Mouse (Mus musculus): ENCODE measurements around the gene Ros1. TPM values are rescaled to one million over a fixed set of nuclear protein-coding genes. Genes with fewer than 3 reads are reported as not detected.

The Ros1 gene
- total and polyA plus RNA-seq, 2 experiments: not detected

GRCm38 (mm10) chr10:52216797-52217563 lies 21.9 kb upstream of the Ros1 start:
- Histone ChIP-seq H3K4me3 (ENCODE audit: insufficient read depth, low read depth, low read length) (no peak overlapping the region), H3K36me3 (ENCODE audit: control insufficient read depth, insufficient read depth, low read length) (no peaks in the 10 kb centered on the region), H3K27ac (replicated peaks; ENCODE audit: insufficient read depth, low read depth, low read length) (no peak overlapping the region), H3K79me2 (ENCODE audit: control insufficient read depth, insufficient read depth, low read length) (no peaks in the 10 kb centered on the region), H3K4me1 (ENCODE audit: control insufficient read depth, insufficient read depth, low read length) (no peaks in the 10 kb centered on the region), H3K9ac (ENCODE audit: low read depth, low read length) (no peak overlapping the region), H3K27me3 (ENCODE audit: control insufficient read depth, insufficient read depth, low read length) (no peaks in the 10 kb centered on the region)
- WGBS: 26% methylated on average over 7 of the region's 7 CpGs
- peak; percentile 52 for DNase-seq (ENCODE audit: extremely low read depth, low read depth, low spot score)
- TF ChIP-seq POLR2A (IDR thresholded peaks at IDR 0.05; ENCODE audit: extremely low read depth, insufficient read depth, low read length) (no peak), CTCF (IDR thresholded peaks at IDR 0.05; ENCODE audit: low read depth, low read length) (peak; percentile 96)

- H3K9ac ChIP-seq (ENCODE audit: low read depth, low read length): no peak overlapping the region
- no peaks in the 10 kb centered on the region for H3K4me1 ChIP-seq (ENCODE audit: control insufficient read depth, insufficient read depth, low read length)
- no peak for DNase-seq (ENCODE audit: extremely low read depth, low read depth, low spot score)
- TF ChIP-seq POLR2A (IDR thresholded peaks at IDR 0.05; ENCODE audit: extremely low read depth, insufficient read depth, low read length) (no peak), CTCF (IDR thresholded peaks at IDR 0.05; ENCODE audit: low read depth, low read length) (no peak)
- no peaks in the 10 kb centered on the region for H3K27me3 ChIP-seq (ENCODE audit: control insufficient read depth, insufficient read depth, low read length)
- H3K4me3 ChIP-seq (ENCODE audit: insufficient read depth, low read depth, low read length): no peak overlapping the region
- WGBS: 36% methylated on average over 2 of the region's 2 CpGs
- H3K27ac ChIP-seq (replicated peaks; ENCODE audit: insufficient read depth, low read depth, low read length): no peak overlapping the region
- no peaks in the 10 kb centered on the region for H3K79me2 ChIP-seq (ENCODE audit: control insufficient read depth, insufficient read depth, low read length)
- no peaks in the 10 kb centered on the region for H3K36me3 ChIP-seq (ENCODE audit: control insufficient read depth, insufficient read depth, low read length)
Observed at GRCm38 (mm10) chr10:52215267-52215818, 20.3 kb upstream of the Ros1 start.

- WGBS: 76% methylated on average over 2 of the region's 2 CpGs
- DNase-seq (ENCODE audit: extremely low read depth, low read depth, low spot score): no peak
- TF ChIP-seq POLR2A (IDR thresholded peaks at IDR 0.05; ENCODE audit: extremely low read depth, insufficient read depth, low read length) (no peak), CTCF (IDR thresholded peaks at IDR 0.05; ENCODE audit: low read depth, low read length) (no peak)
- no peak overlapping the region for H3K27ac ChIP-seq (replicated peaks; ENCODE audit: insufficient read depth, low read depth, low read length)
- no peaks in the 10 kb centered on the region for H3K79me2 ChIP-seq (ENCODE audit: control insufficient read depth, insufficient read depth, low read length)
- no peaks in the 10 kb centered on the region for H3K36me3 ChIP-seq (ENCODE audit: control insufficient read depth, insufficient read depth, low read length)
- no peaks in the 10 kb centered on the region for H3K27me3 ChIP-seq (ENCODE audit: control insufficient read depth, insufficient read depth, low read length)
- no peak overlapping the region for H3K9ac ChIP-seq (ENCODE audit: low read depth, low read length)
- no peak overlapping the region for H3K4me3 ChIP-seq (ENCODE audit: insufficient read depth, low read depth, low read length)
- H3K4me1 ChIP-seq (ENCODE audit: control insufficient read depth, insufficient read depth, low read length): no peaks in the 10 kb centered on the region
Observed at GRCm38 (mm10) chr10:52204006-52204405, 9.0 kb upstream of the Ros1 start.

GRCm38 (mm10) chr10:52185900-52186299 lies 9.1 kb downstream of the Ros1 start:
- H3K36me3 ChIP-seq (ENCODE audit: control insufficient read depth, insufficient read depth, low read length): no peaks in the 10 kb centered on the region
- H3K79me2 ChIP-seq (ENCODE audit: control insufficient read depth, insufficient read depth, low read length): no peaks in the 10 kb centered on the region
- H3K27ac ChIP-seq (replicated peaks; ENCODE audit: insufficient read depth, low read depth, low read length): no peak overlapping the region
- no peaks in the 10 kb centered on the region for H3K4me1 ChIP-seq (ENCODE audit: control insufficient read depth, insufficient read depth, low read length)
- DNase-seq (ENCODE audit: extremely low read depth, low read depth, low spot score): no peak
- H3K4me3 ChIP-seq (ENCODE audit: insufficient read depth, low read depth, low read length): no peak overlapping the region
- no peaks in the 10 kb centered on the region for H3K27me3 ChIP-seq (ENCODE audit: control insufficient read depth, insufficient read depth, low read length)
- TF ChIP-seq CTCF (IDR thresholded peaks at IDR 0.05; ENCODE audit: low read depth, low read length) (no peak), POLR2A (IDR thresholded peaks at IDR 0.05; ENCODE audit: extremely low read depth, insufficient read depth, low read length) (no peak)
- WGBS: 73% methylated on average over 4 of the region's 4 CpGs
- no peak overlapping the region for H3K9ac ChIP-seq (ENCODE audit: low read depth, low read length)

GRCm38 (mm10) chr10:52182878-52183277 lies 12.2 kb downstream of the Ros1 start:
- TF ChIP-seq POLR2A (IDR thresholded peaks at IDR 0.05; ENCODE audit: extremely low read depth, insufficient read depth, low read length) (no peak), CTCF (IDR thresholded peaks at IDR 0.05; ENCODE audit: low read depth, low read length) (no peak; the same call in 1 of the 2 replicates)
- H3K27ac ChIP-seq (replicated peaks; ENCODE audit: insufficient read depth, low read depth, low read length): no peak overlapping the region
- DNase-seq (ENCODE audit: extremely low read depth, low read depth, low spot score): no peak
- no peaks in the 10 kb centered on the region for H3K4me1 ChIP-seq (ENCODE audit: control insufficient read depth, insufficient read depth, low read length)
- H3K36me3 ChIP-seq (ENCODE audit: control insufficient read depth, insufficient read depth, low read length): no peaks in the 10 kb centered on the region
- whole genome bisulfite sequencing: 81% methylated on average over 3 of the region's 3 CpGs
- H3K79me2 ChIP-seq (ENCODE audit: control insufficient read depth, insufficient read depth, low read length): no peaks in the 10 kb centered on the region
- H3K9ac ChIP-seq (ENCODE audit: low read depth, low read length): no peak overlapping the region
- H3K4me3 ChIP-seq (ENCODE audit: insufficient read depth, low read depth, low read length): no peak overlapping the region
- no peaks in the 10 kb centered on the region for H3K27me3 ChIP-seq (ENCODE audit: control insufficient read depth, insufficient read depth, low read length)

- no peak overlapping the region for H3K4me3 ChIP-seq (ENCODE audit: insufficient read depth, low read depth, low read length)
- H3K9ac ChIP-seq (ENCODE audit: low read depth, low read length): no peak overlapping the region
- WGBS: 21% methylated on average over 4 of the region's 4 CpGs
- TF ChIP-seq POLR2A (IDR thresholded peaks at IDR 0.05; ENCODE audit: extremely low read depth, insufficient read depth, low read length): no peak
- TF ChIP-seq CTCF (IDR thresholded peaks at IDR 0.05; ENCODE audit: low read depth, low read length): no peak
- no peaks in the 10 kb centered on the region for H3K79me2 ChIP-seq (ENCODE audit: control insufficient read depth, insufficient read depth, low read length)
- no peaks in the 10 kb centered on the region; the same call in 1 of the 2 replicates for H3K4me1 ChIP-seq (ENCODE audit: control insufficient read depth, insufficient read depth, low read length)
- DNase-seq (ENCODE audit: extremely low read depth, low read depth, low spot score): no peak
- no peaks in the 10 kb centered on the region for H3K36me3 ChIP-seq (ENCODE audit: control insufficient read depth, insufficient read depth, low read length)
- no peaks in the 10 kb centered on the region for H3K27me3 ChIP-seq (ENCODE audit: control insufficient read depth, insufficient read depth, low read length)
- H3K27ac ChIP-seq (replicated peaks; ENCODE audit: insufficient read depth, low read depth, low read length): no peak overlapping the region
Observed at GRCm38 (mm10) chr10:52174376-52174775, 20.7 kb downstream of the Ros1 start.
